Mouse (Mus musculus) thymus, postnatal 0 days (tissue): ENCODE results near the gene Gemin8. TPM values are rescaled to one million over a fixed set of nuclear protein-coding genes. Genes with fewer than 3 reads are reported as not detected.

Experiments
- DNase-seq: peaks from one replicate; pipeline ENCODE4 v3.0.0-alpha.2; 2015; ENCODE audit warnings: low spot score
- polyA plus RNA-seq: library from polyadenylated mRNA; unstranded; fragments of >200 nt; fragmentation: Nextera tagmentation; extraction: Ambion mirVana; gene quantifications from 2 replicates; pipeline ENCODE4 v1.2.1, GENCODE M21; 2015

Gene Gemin8
- polyA plus RNA-seq, 1 experiment from 2014 or later, result 11.5 TPM

DNA sequence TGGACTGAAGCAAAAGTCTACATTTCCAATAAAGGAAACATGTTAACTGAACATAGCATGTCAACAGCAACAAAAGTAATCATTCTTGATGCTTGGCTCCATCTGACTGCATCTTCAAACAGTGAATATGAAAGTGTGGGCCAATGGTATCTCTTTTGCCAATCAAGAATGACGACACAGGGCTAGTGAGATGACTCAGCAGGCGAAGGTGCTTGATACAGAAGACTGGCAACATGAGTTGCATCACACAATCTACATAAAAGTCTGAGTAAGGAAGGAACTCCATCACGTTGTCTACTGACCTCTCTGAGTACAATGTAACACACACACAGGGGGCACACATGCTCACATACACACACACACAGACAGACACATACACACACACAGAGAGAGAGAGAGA, 59.5 kb downstream of the Gemin8 start:
- no peak for DNase-seq

DNA sequence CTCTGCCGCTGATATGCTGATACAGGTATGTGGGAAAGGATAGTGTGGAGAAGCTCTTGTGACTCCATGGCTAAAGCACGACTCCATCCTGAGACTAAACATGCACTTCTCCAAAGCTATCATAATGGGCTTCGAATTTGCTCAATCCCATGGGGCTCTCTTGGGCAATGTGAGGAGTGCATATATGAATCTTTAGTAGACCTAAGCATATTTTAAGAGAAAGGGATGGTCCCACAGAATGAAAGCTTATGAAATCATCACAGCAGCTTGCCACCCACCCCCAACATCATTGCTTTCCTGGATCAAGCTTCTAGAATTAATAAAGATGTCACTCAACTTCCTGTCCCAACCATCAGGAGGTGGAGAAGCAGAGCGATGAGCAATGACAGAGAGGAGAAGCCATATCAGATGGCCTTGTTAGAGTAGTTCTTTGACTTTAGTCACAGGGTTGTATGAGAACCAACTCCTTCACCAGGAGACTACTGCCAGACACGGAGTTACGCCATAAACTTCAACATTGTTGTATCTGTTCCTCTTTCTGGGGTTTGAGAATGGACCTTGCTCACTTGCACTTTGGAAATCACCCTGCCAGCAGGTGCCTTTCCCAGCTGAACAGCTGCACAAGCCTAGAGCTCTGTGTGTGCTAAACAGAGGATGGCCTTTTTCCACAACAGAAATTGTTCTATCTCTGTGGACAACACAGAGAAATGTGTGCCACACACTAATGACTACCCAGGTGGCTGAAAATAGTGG, 60.4 kb downstream of the Gemin8 start:
- DNase-seq, result no peak

DNA sequence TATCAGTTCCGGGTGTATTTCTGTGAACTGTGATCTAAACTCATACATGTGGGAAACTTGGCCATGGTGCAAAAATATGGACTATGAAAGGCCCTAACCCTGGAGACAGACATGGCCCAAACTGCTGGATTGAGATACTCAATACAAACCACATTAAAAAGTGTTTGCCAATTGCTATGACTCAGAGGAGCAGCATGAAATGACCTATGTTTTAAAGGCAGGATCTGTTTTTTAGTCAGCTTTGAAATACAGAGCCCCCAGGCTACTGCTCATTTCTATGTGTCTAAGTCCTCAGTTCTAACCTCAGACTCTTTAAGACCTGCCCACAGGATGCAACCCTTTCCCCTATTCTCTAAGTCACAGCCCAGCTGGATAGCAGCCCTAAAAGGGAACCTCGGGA, 65.9 kb downstream of the Gemin8 start:
- DNase-seq, result no peak

DNA sequence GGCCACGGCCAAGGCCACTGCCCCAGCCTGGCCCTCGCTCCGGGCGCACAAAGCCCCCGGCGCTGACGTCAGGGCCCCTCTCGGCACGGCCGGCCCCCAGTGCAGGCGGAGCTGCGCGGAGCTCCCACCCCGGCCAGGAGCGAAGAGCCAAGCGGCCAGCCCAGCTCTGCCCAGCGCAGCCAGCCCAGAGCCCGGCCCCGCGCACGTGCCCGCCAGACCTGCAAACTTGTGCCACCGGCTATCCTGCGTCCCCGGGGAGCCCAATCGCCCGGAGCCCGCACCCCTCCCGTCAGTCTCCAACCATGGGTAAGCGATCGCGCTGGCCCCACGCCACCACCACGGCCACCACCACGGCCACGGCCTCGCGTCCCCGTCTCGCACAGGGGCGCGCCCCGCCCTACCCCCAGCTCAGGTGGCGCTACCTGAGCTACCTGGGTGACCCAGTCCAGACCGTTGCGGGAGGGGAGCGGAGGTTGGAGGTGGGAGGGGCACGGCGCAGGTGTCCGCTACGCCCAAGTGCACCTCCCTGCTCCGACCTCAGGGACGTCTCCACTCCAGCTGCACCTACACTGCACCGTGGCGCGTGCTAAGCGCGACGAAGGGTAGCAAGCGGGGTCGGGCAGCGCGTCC, 68.7 kb downstream of the Gemin8 start, which contains the start of gene Gpm6b:
TSS of gene Gpm6b (plus strand) at position 81 of the 630 bp plus-strand sequence.
- DNase-seq, result no peak

DNA sequence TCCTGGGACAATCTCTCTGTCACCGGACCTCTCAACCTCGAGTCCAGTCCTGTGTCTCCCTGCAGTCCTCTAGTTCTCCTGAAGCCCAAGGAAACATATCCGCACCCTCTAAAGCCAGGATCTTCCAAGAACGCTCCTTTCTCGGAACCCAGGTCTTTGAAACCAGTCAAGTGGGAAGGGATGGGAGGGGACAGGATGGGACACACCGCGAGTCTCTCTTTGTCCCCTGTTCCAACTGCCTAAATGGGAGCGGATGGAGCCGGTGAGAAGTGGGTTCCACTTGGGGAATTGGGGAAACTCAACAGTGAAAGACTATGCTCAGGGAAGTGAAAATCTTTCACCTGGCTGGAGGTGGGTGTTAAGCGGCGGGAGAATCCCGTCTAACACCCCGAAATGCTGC, 69.3 kb downstream of the Gemin8 start:
- DNase-seq, result no peak

Other genes with a start within 250 kb of the Gemin8 start
- gene Gpm6b, start 68.5 kb downstream of the Gemin8 start, polyA plus RNA-seq, result 4.6 TPM in 2 replicates